Mouse (Mus musculus) right cerebral cortex, postnatal 10 days (tissue): ENCODE measurements at regions not wholly inside any gene's neighbourhood (a gene's known extent, or its start where the extent isn't known, plus 50 kb on each side); places are given as distances from the start of the nearest gene placed in this dataset.
"Not testable (repeated sequence)": the region's sequence is repeated elsewhere in the genome, so short reads cannot be mapped to it uniquely, and the experiment has no call there.

Source experiments
- DNase-seq, 2 experiments: peaks; one replicate each; pipeline ENCODE4 v3.0.0; 2021; ENCODE audit warnings: low spot score in 2 of 2

DNA sequence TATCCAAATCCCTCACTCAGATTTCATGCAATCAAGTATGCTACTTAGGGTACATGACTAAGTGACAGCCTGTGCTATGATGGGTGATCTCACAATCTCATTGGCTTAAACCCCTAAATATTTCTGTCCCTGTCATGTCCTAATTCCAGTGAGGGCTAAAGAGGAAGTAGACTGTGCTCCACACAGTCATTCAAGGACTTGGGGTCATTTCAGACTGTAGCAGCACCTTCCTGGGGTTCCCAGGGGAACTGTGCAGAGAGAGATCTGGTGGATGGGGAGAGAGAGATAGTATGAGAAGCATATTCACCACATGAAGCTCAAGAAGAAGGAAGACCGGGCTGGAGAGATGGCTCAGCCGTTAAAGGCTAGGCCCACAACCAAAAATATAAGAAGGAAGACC, 100.7 kb downstream of the H2al2a start:
- DNase-seq, result no peak

DNA sequence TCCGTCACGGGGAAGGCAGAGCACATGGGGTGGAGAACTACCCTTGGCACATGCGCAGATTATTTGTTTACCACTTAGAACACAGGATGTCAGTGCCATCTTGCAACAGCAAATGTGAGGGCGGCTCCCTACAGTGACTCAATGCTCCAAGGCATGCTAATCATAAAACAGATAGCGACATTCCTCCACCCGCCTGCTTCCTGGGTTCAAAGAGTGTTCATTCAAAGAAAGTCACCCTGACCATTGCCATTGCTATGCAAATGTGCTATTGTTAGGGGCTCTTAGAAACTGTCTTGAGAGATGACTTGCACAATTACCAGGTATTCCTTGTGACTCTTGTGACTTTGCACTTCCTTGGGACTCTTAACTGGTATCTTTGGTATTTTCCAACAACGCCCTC, 104.1 kb downstream of the H2al2a start:
- not testable (repeated sequence) for DNase-seq

DNA sequence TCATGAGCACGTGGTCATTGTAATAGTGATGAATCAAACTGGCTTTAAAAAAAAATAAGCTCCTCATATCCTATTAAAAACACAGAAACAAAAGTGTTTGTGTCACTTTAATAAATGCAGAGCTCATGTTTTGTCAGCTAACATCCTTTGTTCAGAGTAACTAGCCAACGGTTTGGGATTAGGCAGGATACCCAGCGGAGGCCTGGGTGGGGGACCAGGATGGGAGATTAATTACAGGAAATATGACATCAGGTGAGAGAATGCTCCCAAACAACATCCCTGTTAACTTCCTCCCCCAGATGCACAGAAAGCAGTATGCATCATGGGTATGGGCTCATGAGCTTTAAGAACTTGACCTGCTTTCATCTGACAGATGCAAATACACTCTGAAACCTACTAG, 109.1 kb downstream of the H2al2a start:
- no peak for DNase-seq

DNA sequence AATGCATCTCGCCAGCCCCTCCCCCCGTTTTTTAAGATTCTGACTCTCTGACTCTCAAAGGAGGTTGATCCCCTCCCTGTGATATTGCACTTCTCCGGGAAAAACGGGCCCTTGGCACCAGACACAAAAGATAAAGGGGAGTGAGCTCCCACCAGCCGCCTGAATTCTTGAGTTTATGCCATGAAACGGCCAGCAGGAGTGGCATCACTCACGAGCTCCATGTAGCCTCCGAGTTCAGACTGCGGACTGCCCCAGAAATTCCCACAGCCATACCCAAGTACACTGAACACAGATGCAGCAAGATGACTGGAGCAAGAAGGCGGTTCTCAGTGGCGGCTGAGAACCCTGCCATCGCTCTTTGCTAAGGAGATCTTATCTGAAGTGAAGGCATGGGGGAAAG, 114.4 kb downstream of the H2al2a start:
- no peak for DNase-seq

DNA sequence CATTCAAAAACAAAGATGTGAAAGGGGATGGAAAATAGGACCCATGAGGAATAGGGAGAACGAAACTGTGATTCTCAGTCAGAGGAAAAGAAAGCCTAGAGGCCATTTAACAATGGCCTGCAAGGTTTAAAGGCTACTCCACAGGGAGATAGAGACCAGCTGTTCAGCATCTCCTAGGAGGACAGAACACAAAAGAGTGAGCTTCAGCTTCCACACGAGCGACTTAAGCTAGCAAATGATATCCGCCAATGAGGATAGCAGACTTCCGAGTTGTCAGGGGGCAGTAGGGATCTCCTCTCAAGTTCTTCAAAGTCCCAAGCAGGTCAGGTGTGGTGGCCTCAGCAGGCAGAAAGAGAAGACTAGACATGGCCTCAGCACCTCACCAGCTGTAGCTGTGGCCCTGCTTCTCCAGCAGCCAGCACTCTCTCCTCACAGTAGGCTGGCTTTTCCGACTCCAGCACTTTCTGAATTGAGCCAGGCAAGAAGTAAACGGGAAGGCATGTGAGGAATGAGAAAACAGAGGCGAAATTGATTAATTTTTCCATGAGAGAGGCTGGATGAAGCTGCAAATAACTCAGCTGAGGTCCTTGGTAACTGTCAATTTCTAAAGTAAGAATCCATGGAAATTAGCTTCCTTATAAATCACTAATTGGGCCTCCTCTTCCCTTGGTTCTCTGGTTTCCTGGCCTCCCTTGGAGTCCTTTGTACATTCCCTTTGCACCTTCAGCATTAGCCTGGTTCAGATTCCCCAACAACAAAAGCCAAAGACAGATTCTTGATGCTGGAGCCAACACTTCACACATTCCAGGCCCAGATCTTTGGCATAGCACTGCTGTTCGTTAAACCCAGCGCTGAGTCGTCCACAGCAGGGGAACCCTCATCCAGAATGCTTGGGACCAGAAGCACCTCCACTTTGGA, 115.7 kb downstream of the H2al2a start:
- DNase-seq, result no peak

DNA sequence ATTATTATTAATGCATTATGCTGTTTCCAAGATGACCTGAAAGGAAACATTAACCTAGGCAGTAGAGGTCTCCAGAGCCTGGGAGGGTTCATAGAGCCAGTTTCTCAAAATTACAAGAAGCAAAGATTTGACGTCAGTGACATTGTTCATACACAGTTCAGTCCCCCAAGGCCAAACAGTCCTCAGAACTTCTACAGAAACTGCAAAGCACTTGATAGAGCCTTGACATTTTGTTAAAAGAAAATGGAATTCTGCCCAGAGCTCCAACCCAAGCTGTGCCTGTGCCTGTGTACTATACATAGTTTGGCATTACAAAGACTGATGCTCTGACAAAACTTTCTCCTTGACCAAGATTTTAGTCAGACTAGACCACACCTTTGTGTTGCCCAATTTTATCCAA, 118.9 kb downstream of the H2al2a start:
- DNase-seq, result no peak

DNA sequence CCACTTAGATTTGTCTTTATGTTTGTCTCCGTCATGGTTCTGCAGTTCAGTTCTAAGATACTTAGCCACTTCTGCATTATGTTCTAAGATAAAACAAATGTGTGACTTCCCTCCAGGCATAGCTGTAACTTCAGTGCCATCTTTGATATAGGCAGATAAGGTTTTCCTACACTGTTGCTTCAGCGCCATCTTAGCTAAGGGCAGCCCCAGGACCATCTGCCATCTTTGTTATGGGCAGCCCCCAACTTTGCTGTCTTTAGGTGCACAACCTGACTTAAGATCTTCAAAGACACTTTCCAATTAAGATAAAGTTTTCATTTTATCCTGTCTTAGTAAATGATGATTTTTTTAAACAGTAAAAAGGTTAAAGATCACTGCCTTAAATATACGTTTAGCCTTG, 119.8 kb downstream of the H2al2a start:
- no peak for DNase-seq

DNA sequence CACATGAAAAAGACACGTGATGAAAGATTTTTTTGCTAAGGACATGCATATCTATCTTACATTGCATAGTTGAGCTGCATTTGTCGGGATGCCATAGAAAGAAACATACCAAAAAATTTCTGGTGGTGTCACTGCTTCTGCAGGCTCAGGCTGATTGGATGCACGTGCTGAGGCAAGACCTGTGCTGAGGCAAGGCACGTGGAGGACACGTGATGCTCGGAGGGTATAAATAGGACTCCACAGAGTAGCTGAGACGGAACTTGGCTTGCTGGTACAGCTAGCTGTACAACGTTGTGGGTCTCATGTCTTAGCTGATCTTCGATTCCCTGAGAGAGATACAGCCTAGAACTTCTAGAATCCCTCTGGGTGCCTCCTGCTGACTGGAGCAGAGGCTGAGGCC, 120.6 kb downstream of the H2al2a start:
- no peak for DNase-seq

DNA sequence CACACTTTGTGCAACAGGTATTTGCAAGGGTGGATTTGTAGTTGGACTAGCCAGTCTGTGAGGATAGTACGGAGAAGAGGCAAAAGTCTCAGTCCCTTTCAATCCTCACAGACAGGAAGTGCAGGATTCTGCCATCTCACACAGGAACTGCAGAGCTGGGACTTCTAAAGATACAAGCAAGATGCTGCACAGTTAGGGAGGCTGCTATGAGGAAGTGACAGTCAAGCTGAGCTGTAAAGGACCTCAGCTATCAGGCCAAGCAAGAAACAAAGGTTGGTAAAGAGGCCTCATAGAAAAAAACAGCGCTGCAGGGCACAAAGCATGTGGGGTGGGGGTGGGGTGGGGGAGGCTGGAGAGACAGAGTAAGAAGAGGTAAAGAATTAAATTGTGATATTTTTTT, 126.2 kb downstream of the H2al2a start:
- DNase-seq, result no peak

DNA sequence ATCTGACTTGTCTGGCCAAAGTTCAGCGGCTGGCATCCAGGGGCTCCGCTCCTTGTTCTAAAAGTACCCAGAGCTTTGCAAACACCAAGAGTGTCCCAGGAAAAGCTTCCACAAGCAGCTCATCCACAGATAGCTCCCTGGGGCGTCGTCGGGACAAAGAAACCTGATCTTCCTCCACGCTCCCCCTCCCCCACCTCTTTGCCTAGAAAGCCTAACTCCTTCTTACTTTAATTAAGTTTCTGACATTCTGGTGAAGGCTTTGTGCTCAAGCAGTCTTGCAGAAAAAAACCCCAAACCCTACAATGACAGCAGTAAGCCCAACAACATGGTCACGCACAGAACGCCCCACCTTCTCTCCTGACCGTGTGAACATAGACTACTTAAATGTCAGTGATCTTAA, 128.6 kb downstream of the H2al2a start:
- DNase-seq, result no peak

DNA sequence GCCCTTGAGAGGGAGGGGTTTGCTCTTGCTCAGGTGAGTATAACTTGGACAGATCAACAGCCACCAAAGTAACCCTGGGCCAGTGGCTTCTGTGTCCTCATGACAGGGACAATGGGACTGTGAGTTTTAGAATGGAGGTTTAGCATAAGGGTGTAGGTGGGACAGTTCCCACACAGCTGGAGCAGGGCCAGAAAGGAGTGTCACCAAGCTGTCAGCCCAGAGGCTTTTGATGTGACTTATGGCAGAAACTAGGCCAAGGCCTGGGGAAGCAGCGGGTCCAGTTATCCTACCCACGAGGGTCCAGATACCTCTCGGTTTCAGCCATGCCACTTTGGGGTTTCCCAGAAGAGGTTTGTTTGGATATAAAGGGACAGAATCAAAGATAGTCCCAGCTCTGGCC, 129.4 kb downstream of the H2al2a start:
- no peak for DNase-seq

DNA sequence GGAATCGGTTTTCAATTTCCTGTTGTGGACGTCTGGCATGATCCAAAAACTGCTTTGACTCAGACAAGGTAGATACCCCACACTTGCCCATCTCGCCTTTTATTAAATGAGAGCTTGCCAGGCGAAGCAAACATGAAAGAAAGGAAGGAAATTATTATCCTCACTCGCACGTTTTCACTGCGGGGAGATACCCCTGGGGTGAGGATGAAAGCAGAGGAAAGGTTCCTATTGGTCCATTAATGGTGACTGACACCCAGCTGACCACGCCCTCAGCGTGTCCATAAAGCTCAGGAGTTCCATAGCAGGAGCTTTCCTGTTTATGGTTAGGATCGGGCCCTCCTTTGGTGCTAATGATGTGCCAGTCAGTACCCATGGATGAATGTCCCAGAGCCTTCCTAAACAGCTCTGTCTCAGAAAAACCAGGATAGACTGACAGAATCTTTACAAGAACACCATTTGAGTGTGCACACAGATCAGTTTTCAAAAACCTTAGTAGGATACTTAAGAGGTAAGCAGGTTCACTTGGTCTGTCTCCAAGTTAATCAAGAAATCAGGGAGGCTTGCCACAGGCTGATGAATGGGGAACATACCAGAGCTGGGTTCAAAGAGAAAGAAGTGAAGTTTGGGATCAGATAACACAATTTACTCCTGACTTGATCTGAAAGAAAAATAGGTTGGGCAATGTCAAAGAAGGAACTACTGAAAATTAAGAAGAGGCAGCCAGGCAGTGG, 130.7 kb upstream of the Nebl start:
- no peak for DNase-seq

DNA sequence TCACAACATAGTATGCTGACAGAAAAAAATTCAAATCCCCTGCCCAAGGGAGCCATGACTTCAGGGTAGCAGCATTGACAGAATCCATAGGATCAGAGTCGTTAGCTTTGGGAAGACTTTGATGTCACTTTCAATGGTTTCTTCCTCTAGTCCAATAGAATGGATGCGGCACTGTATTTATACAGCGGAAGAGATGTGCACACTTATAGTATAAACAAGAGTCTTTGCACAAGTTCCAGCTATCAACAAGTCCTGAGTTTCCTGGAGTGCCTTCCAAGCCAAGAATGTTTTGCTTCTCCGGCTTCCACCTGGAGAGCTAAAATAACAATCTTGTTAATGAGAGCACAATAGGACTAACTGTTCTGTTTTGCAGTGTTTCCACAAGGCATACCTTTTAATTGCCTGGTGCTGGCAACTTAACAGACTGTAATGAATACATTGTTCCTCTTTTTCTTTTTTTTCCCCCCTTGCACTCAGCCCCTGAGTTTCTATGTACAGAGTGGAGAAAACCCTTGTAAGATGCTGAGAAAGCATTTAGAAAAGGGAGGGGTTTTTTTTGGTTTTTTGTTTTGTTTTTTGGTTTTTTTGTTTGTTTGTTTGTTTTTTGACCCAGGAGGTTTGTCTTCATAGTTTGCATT, 129.8 kb upstream of the Nebl start:
- no peak for DNase-seq

DNA sequence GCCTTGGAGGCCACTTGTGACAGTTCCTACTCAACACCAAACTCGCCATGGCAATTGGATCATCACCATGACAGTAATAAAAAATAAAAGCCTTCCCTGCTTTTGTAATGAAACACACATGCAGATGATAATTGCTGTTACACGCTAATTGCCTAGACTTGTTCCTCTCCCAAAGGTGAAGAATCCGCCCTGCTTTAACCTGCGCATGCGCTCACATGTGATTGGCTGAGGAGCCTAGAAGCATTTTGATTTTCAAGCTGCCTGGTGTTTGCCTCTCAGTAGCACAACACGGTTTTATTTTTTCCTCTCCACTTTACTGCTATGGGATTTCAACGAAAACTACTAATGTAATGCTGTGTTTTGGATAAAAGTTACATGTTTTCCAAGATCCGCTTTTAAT, 128.0 kb upstream of the Nebl start:
- DNase-seq, result no peak

DNA sequence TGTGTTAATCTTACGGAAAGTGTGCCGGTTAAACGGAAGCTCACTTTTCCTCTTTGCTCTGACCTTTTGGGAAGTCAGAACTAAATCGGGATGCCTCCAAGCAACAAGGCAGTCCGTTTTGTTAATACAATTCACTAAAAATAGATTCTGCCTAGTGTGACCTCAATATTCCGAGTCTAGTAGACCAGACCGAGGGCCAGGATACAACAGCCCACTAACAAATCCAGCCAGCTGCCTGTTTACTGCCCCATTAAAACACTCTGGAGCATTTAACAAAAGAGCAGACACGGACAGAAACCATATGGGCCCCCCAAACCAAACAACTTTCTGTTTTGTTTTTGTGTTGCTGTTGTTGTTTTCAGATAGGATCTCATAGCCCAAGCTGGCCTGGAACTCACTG, 127.1 kb upstream of the Nebl start:
- DNase-seq, result no peak

DNA sequence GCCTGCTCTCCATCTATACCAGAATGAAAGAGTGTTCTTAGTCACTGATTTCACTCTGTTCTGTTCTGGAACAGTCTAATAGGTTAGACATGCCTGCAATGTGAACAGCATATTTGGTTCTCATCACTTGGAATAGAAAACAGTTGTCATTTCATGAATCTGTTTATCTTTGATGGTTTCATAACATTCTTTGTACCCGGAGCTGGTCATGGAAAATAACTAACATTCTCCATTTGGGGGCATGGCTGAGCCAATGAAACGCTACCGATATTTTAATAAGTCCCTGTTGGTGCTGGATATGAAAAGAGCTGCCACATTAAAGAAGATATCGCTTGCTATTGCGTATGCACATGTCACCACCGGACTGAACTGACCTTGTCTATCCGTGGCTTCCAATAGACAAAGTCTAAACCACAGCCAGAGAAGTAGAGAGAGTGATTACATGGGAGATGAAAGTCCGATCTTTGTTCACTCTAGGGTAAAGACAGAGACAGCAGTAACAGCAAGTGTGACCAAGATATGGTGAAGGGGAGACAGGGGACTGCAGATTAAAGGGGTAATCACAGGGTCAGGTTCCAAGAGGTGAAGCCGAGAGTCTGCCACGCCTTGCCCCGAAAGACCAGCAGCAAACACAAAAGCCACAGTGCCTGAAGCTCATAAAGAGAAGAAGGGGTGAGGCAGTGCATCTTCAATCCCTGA, 124.5 kb upstream of the Nebl start:
- no peak for DNase-seq

DNA sequence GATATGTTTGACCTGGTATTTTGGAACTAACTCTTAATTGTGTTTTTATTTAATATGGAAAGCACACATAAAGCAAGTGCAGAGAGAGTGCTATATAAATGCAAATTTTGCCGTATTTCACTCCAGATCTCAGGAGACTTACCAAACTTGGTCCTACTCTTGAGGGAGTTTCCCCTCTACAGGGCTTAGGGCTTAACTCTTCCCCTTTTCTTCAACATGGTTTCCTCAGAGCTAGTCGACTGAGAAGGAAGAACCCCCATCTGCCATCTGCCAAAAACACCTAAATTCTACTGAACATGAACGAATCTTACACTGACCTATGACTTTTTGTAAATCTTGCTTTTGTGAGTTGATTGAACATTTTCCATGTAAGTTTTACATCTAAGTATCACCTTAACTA, 122.8 kb upstream of the Nebl start:
- DNase-seq, result no peak

DNA sequence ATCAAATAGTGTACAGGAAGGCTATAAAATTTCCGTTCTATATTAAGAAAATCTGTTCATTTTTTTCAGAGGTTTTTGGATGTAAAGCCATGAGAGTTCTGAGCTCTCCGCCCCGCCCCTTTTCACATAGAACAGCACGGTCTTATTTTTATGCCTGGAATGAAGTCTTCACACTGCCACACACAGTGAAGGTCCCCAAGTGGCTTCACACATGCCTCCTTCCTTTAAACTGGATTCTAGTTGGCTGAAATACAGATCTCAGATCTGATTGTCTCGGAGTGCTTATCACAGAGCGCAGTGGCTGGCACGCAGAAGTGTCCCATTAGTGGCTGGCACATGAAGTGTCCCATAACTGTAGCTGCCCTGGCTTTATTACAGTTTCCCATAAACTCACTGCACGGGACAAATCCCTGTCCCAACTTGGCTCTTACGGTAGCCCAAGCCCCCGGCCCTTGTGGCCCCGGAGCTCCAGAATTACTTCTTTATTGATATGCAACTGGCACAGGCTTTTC, 122.3 kb upstream of the Nebl start:
- DNase-seq, result no peak

DNA sequence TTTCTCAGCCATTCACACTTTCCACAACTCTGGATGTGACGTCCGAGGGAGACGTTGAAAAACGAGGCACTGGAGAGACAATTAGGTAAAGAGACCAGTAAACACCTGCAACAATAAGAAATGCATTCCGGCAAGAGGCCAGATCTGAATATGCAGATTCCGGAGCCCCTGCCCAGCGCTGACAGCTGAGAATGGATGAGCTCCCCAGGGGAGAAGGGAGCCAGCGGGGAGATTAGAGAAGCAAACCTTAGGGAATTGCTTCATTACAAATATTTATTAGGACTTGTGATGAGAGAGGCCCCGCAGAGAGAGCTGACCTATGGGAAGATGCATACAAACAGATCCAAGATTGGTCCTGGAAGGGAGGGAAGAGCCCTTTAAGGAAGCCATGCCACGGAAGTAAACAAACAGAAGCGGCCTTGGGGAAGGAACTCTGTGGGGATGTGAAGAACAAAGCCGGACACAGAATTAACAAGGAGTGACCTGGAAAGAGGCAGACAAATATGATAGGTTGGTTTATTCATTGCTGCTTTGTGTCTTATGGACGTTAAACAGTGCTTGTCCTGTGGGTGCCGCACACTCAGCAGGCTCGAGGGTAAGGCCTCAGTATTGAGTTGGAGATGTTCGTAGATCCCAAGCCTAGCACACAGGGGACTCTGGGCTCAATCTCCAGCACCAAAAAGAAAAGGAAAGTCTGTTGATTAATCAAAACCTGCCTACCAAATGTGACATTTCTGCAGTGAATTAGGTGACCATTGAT, 121.7 kb upstream of the Nebl start:
- no peak for DNase-seq

DNA sequence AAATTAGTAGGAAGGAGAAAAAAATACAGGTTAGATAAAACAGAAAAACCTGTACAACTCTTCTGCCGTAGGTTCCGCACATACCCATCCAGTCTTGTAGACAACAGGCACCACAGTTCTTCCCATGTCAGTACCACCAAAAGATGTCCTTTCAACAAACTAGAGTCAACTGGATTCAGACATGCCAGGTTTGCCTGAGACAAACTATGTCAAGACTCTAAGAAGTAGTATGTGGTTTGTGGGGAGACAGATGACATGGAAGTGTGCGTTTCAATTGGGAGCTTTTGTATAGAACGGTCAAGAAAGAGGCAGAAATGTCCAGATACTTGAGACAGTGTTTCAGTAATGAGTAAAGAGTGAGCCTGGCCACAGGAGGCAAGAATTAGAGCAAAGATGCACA, 119.5 kb upstream of the Nebl start:
- no peak for DNase-seq

DNA sequence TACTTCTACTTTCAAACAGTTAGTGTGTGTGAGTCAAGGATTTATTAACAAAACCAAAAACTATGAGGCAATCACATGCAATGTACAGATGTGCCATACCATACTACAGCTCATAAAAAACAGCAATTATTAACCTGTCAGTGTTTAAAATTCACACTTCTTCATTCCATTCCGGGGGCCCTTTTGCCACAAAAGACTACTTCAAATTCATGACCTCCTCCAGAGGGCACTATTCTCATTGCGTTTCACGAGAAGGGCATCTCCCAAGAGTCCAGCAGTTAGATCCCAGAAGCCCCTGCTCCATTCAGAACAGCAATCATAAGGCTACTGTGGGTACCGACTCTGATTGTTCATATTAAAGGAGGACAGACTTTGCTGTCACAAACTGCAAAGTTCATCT, 118.0 kb upstream of the Nebl start:
- no peak for DNase-seq
